Mouse (Mus musculus): Measurements from ENCODE around the gene 9130230L23Rik. TPM values are rescaled to one million over a fixed set of nuclear protein-coding genes. Genes with fewer than 3 reads are reported as not detected.

The 9130230L23Rik gene
- polyA plus RNA-seq, 1 experiment: 1.0 TPM

DNA sequence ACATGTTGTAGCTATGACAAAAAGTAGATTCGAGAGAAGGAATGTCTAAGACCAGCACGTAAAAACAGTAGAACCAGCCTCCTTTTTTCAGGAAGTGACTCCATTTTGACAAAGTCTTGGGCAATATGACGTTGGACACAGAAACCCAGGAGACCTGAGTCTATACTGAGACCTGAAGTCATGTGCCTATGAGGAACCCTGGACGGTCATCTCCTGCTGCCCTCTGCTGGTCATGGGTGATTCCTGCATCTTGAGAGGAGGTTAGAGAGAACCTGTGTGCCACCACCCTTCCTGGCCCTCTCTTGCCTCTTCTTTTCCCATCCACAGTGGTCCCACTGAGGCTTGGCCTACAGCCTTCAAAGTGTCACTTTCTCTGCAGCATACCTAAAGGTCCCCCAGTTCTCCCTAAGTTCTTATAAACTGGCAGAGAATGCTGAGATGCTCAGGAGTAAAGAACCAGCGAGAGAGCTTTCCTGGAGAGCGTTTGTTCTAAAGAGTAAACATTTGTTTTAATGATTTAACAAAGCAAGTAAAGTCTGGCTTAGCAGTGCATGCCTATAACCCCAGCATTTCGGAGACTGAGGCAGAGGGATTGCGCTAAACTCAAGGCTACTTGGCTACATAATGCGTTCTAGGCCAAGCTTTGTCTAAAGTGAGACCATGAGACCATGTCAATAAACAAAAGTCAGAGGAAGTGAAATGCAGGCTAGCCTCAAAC, 65.9 kb downstream of the 9130230L23Rik start:
- TF ChIP-seq POLR2A (IDR thresholded peaks at IDR 0.05; ENCODE audit: borderline replicate concordance, low read depth, low read length) (no peak), CTCF (IDR thresholded peaks at IDR 0.05; ENCODE audit: low read depth, low read length) (peak; percentile 93)
- no peak overlapping the region for H3K4me3 ChIP-seq (ENCODE audit: insufficient read depth, low read length)
- H3K27ac ChIP-seq (ENCODE audit: insufficient read depth, low read depth, low read length): no peak overlapping the region
- H3K4me1 ChIP-seq (ENCODE audit: control insufficient read depth, insufficient read depth, low read length): 0 out of 2 replicates have a peak, but pooled peaks cover 2% of the 10 kb centered on the region

DNA sequence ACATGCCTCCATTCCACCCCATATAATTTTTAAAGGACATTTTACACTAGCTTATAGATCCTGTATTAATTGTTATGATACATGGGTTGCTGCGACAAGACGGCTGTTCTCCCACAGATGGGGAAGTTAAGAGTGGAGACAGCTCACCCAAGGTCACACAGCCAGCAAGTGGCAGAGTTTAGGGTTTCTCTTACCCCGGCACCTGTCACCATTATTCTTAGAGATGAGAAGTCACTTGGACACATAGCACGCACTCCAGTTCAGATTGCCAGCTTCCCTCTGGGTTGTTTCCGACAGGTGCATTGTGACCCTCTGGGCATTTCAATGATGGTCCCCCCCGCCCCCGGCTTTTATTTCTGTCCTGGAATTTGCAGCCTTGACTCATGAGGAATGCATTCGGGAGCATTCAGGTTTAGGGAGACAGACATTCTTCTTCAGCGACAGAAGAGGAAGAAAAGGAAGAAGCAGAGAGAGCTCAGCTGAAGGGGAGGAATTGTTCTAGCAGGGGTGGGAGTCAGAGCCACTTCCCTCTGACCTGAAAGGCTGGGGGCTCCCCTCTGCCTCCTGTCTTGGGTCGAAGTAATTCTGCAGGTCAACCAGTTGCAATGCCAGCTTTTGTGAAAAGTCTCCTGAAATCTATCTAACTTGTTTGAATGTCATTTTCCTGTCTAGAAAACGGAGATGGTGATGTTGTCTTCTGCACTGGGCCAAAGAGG, 66.9 kb downstream of the 9130230L23Rik start:
- Histone ChIP-seq H3K27ac (ENCODE audit: insufficient read depth, low read depth, low read length) (no peak overlapping the region), H3K4me3 (ENCODE audit: insufficient read depth, low read length) (no peak overlapping the region), H3K4me1 (ENCODE audit: control insufficient read depth, insufficient read depth, low read length) (0 out of 2 replicates have a peak, but pooled peaks cover 2% of the 10 kb centered on the region)
- TF ChIP-seq POLR2A (IDR thresholded peaks at IDR 0.05; ENCODE audit: borderline replicate concordance, low read depth, low read length) (no peak), CTCF (IDR thresholded peaks at IDR 0.05; ENCODE audit: low read depth, low read length) (no peak)

DNA sequence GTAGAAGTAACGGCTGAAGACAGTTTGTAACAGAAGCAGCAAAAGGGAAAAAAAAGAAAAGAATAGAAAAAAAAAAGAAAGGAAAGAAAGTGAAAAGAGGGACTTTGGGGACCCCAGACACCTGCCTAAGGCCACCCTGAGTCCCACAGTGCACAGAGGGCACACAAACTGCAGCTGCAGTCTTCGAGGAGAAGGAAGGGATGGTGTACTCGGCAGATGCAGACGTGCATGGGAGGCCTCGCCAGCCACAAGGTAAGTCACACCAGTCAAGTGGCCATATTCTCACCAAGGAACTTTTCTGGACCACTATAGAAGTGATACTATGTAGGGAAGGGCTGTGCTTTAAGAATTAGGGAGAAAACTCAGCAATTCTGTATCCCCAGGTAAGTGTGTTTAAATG, 69.3 kb downstream of the 9130230L23Rik start, which contains the start of gene Chrna9:
TSS of gene Chrna9 (plus strand) at position 139 of the 400 bp plus-strand sequence.
- no peak for TF ChIP-seq POLR2A (IDR thresholded peaks at IDR 0.05; ENCODE audit: borderline replicate concordance, low read depth, low read length)
- H3K4me3 ChIP-seq (ENCODE audit: insufficient read depth, low read length): no peak within 1 kb of the TSS
- no peak within 1 kb of the TSS for H3K27ac ChIP-seq (ENCODE audit: insufficient read depth, low read depth, low read length)
- H3K4me1 ChIP-seq (ENCODE audit: control insufficient read depth, insufficient read depth, low read length): peaks cover 11% of the 10 kb centered on the region

- Histone ChIP-seq H3K4me3 (ENCODE audit: insufficient read depth, low read length) (no peak overlapping the region), H3K4me1 (ENCODE audit: control insufficient read depth, insufficient read depth, low read length) (peaks cover 11% of the 10 kb centered on the region), H3K27ac (ENCODE audit: insufficient read depth, low read depth, low read length) (no peak overlapping the region)
- no peak for TF ChIP-seq CTCF (IDR thresholded peaks at IDR 0.05; ENCODE audit: low read depth, low read length)
- TF ChIP-seq POLR2A (IDR thresholded peaks at IDR 0.05; ENCODE audit: borderline replicate concordance, low read depth, low read length): no peak
Observed at GRCm38 (mm10) chr5:65933764-65934163, 70.3 kb downstream of the 9130230L23Rik start.

DNA sequence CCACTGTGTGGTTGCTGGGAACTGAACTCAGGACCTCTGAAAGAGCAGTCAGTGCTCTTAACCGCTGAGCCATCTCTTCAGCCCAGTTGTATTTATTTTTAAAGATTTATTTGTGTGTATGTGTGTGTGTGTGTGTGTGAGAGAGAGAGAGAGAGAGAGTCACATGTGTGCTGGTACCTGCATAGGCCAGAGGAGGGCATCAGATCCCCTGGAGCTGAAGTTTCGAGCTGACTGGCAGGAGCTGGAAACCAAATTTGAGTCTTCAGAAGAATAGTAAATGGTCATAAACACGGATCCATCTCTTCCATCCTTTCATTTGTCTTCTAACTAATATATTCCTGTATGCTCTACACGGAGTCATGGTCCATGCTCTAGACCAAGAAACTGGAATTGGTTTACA, 70.8 kb downstream of the 9130230L23Rik start:
- H3K4me1 ChIP-seq (ENCODE audit: control insufficient read depth, insufficient read depth, low read length): peaks cover 11% of the 10 kb centered on the region
- H3K27ac ChIP-seq (ENCODE audit: insufficient read depth, low read depth, low read length): no peak overlapping the region
- H3K4me3 ChIP-seq (ENCODE audit: insufficient read depth, low read length): no peak overlapping the region
- TF ChIP-seq POLR2A (IDR thresholded peaks at IDR 0.05; ENCODE audit: borderline replicate concordance, low read depth, low read length): no peak
- TF ChIP-seq CTCF (IDR thresholded peaks at IDR 0.05; ENCODE audit: low read depth, low read length): no peak

DNA sequence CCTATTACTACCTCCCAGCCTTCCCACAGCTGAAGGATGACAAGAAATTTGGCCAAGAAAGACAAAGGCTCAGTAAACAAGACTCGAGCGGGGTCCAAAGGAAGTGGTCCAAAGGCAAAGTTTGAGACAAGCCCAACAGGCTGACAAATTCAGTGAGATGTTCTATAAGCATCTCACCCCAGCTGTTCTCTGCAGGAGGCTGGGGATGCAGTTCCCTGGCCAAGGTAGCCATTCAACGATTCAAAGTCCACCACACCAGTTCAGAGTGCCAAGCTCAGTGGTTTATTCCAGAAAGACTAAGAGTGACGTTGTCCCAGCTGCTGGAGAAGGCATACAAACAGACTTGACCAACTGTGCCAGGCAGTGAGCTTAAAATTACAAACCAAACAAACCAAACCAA, 73.9 kb downstream of the 9130230L23Rik start:
- Histone ChIP-seq H3K4me3 (ENCODE audit: insufficient read depth, low read length) (no peak overlapping the region), H3K4me1 (ENCODE audit: control insufficient read depth, insufficient read depth, low read length) (peaks cover 9% of the 10 kb centered on the region), H3K27ac (ENCODE audit: insufficient read depth, low read depth, low read length) (no peak overlapping the region)
- TF ChIP-seq CTCF (IDR thresholded peaks at IDR 0.05; ENCODE audit: low read depth, low read length): no peak
- no peak for TF ChIP-seq POLR2A (IDR thresholded peaks at IDR 0.05; ENCODE audit: borderline replicate concordance, low read depth, low read length)

Other genes starting within 250 kb of the 9130230L23Rik start
- 8.1 and 10.1 TPM in 2 replicates for gene N4bp2, start 240.8 kb downstream of the 9130230L23Rik start, polyA plus RNA-seq (2012; ENCODE audit: insufficient read depth, insufficient read length, missing spikeins)
- 2.1 and 2.4 TPM in 2 replicates for gene Rhoh, start 143.1 kb downstream of the 9130230L23Rik start, polyA plus RNA-seq (2012; ENCODE audit: insufficient read depth, insufficient read length, missing spikeins)
- gene Chrna9, start 69.4 kb downstream of the 9130230L23Rik start, polyA plus RNA-seq (2012; ENCODE audit: insufficient read depth, insufficient read length, missing spikeins): not detected in 2 replicates
- 86.7 and 89.0 TPM in 2 replicates for gene Rbm47, start 168.8 kb upstream of the 9130230L23Rik start, polyA plus RNA-seq (2012; ENCODE audit: insufficient read depth, insufficient read length, missing spikeins)

All from bone marrow macrophage, adult 2 months (primary cell).